Mouse (Mus musculus) limb, embryonic 14.5 days (tissue): ENCODE measurements at regions not wholly inside any gene's neighbourhood (a gene's known extent, or its start where the extent isn't known, plus 50 kb on each side); places are given as distances from the start of the nearest gene placed in this dataset.

Source experiments
- ATAC-seq: fragments of 200-750 bp; cut with Nextera tagmentation; 2 replicates; pipeline ENCODE4 v1.8.0; 2017; ENCODE audit warnings: low read depth, moderate number of reproducible peaks, moderate TSS enrichment; ENCODE audit not compliant: low FRiP score
- DNase-seq: peaks from one replicate; pipeline ENCODE4 v3.0.0-alpha.2; 2015; ENCODE audit warnings: low spot score
- H3K27ac ChIP-seq: fragments of 300-500 bp; sonication (generic); replicated peaks from 2 replicates; pipeline ENCODE4 v1.5.1; 2014; ENCODE audit warnings: low read depth, mild to moderate bottlenecking, low read length, moderate library complexity, mixed read lengths
- H3K27me3 ChIP-seq: fragments of 300-500 bp; sonication (generic); 2 replicates; pipeline ENCODE4 v1.6.1; 2014; ENCODE audit warnings: low read length, mixed read lengths; ENCODE audit not compliant: control insufficient read depth, insufficient read depth
- H3K36me3 ChIP-seq: fragments of 300-500 bp; sonication (generic); 2 replicates; pipeline ENCODE4 v1.6.1; 2014; ENCODE audit warnings: mild to moderate bottlenecking, low read length, moderate library complexity, mixed read lengths; ENCODE audit not compliant: control insufficient read depth, insufficient read depth
- H3K4me1 ChIP-seq: fragments of 300-500 bp; sonication (generic); 2 replicates; pipeline ENCODE4 v1.6.1; 2014; ENCODE audit warnings: antibody characterized with exemption, low read length, mixed read lengths; ENCODE audit not compliant: control insufficient read depth, insufficient read depth
- H3K4me2 ChIP-seq: fragments of 300-500 bp; sonication (generic); replicated peaks from 2 replicates; pipeline ENCODE4 v1.6.1; 2014; ENCODE audit warnings: low read depth, mild to moderate bottlenecking, low read length, moderate library complexity; ENCODE audit not compliant: severe bottlenecking
- H3K4me3 ChIP-seq: fragments of 300-500 bp; sonication (generic); replicated peaks from 2 replicates; pipeline ENCODE4 v1.5.1; 2014; ENCODE audit warnings: low read length
- H3K9ac ChIP-seq: fragments of 300-500 bp; sonication (generic); 2 replicates; pipeline ENCODE4 v1.6.1; 2014; ENCODE audit warnings: mild to moderate bottlenecking, low read depth, low read length, moderate library complexity; ENCODE audit not compliant: severe bottlenecking
- H3K9me3 ChIP-seq: fragments of 300-500 bp; sonication (generic); 2 replicates; pipeline ENCODE4 v1.6.1; 2016; ENCODE audit warnings: low read length; ENCODE audit not compliant: control insufficient read depth
- POLR2A ChIP-seq: fragments of 200-500 bp; IDR thresholded peaks from 2 replicates; pipeline ENCODE4 v1.8.0; 2012; ENCODE audit warnings: inconsistent platforms, mild to moderate bottlenecking, moderate library complexity, borderline replicate concordance; ENCODE audit not compliant: insufficient read depth, insufficient read length; ENCODE audit errors: extremely low read depth
- WGBS: fragments of 180-500 bp; shearing (Covaris S2); extraction: QIAGEN DNeasy Blood & Tissue Kit; methylation state at CpG from one replicate; pipeline ENCODE4 v1.1.7; 2014; 5-methylcytosine and 5-hydroxymethylcytosine counted together

GRCm38 (mm10) chr8:118028061-118028850 lies 226.5 kb upstream of the Mphosph6 start:
- ATAC-seq (no peak), DNase-seq (no peak)
- Histone ChIP-seq H3K4me1 (no peaks in the 10 kb centered on the region), H3K36me3 (no peaks in the 10 kb centered on the region), H3K4me3 (no peak overlapping the region), H3K27me3 (no peaks in the 10 kb centered on the region), H3K9me3 (no peaks in the 10 kb centered on the region), H3K9ac (no peak overlapping the region), H3K4me2 (no peak overlapping the region), H3K27ac (no peak overlapping the region)
- no peak for TF ChIP-seq POLR2A
- WGBS: 86% methylated on average over 13 of the region's 13 CpGs

GRCm38 (mm10) chr8:118023451-118023850 lies 221.7 kb upstream of the Mphosph6 start:
- H3K4me3 ChIP-seq: no peak overlapping the region
- no peak for TF ChIP-seq POLR2A
- H3K9ac ChIP-seq: no peak overlapping the region
- H3K27me3 ChIP-seq: no peaks in the 10 kb centered on the region
- no peak for ATAC-seq
- H3K9me3 ChIP-seq: no peaks in the 10 kb centered on the region
- H3K4me2 ChIP-seq: no peak overlapping the region
- H3K36me3 ChIP-seq: no peaks in the 10 kb centered on the region
- H3K27ac ChIP-seq: no peak overlapping the region
- 100% methylated on average over 1 of the region's 1 CpGs for WGBS
- H3K4me1 ChIP-seq: no peaks in the 10 kb centered on the region
- no peak for DNase-seq

- Histone ChIP-seq H3K4me3 (no peak overlapping the region), H3K9ac (no peak overlapping the region), H3K36me3 (no peaks in the 10 kb centered on the region), H3K9me3 (no peaks in the 10 kb centered on the region), H3K4me2 (no peak overlapping the region), H3K27me3 (no peaks in the 10 kb centered on the region), H3K27ac (no peak overlapping the region), H3K4me1 (peaks cover 2% of the 10 kb centered on the region; the same call in 1 of the 2 replicates)
- DNase-seq: no peak
- no peak for ATAC-seq
- TF ChIP-seq POLR2A: no peak
- 46% methylated on average over 3 of the region's 3 CpGs for WGBS
Measured at GRCm38 (mm10) chr8:118021978-118022377, 220.2 kb upstream of the Mphosph6 start.

- no peak overlapping the region for H3K9ac ChIP-seq
- peaks cover 2% of the 10 kb centered on the region; the same call in 1 of the 2 replicates for H3K4me1 ChIP-seq
- no peak overlapping the region for H3K27ac ChIP-seq
- TF ChIP-seq POLR2A: no peak
- ATAC-seq: peak; percentile 55; the same call in 1 of the 2 replicates
- no peak overlapping the region for H3K4me3 ChIP-seq
- H3K9me3 ChIP-seq: no peaks in the 10 kb centered on the region
- no peak overlapping the region for H3K4me2 ChIP-seq
- peak; percentile 44 for DNase-seq
- no peaks in the 10 kb centered on the region for H3K27me3 ChIP-seq
- H3K36me3 ChIP-seq: no peaks in the 10 kb centered on the region
- WGBS: 26% methylated on average over 6 of the region's 6 CpGs
Measured at GRCm38 (mm10) chr8:118017261-118017660, 215.5 kb upstream of the Mphosph6 start.

GRCm38 (mm10) chr8:118005186-118005585 lies 203.4 kb upstream of the Mphosph6 start:
- Histone ChIP-seq H3K27ac (no peak overlapping the region), H3K4me2 (no peak overlapping the region), H3K4me3 (no peak overlapping the region), H3K27me3 (no peaks in the 10 kb centered on the region), H3K4me1 (no peaks in the 10 kb centered on the region), H3K36me3 (no peaks in the 10 kb centered on the region), H3K9me3 (no peaks in the 10 kb centered on the region), H3K9ac (no peak overlapping the region)
- WGBS: 31% methylated on average over 2 of the region's 2 CpGs
- no peak for TF ChIP-seq POLR2A
- ATAC-seq (no peak), DNase-seq (no peak)

- WGBS: 9% methylated on average over 7 of the region's 7 CpGs
Measured at GRCm38 (mm10) chr8:118004391-118004851, 202.7 kb upstream of the Mphosph6 start.

More at GRCm38 (mm10) chr8:118004391-118004851, 202.7 kb upstream of the Mphosph6 start:
- H3K36me3 ChIP-seq: no peaks in the 10 kb centered on the region
- no peak overlapping the region for H3K27ac ChIP-seq
- ATAC-seq (no peak), DNase-seq (no peak)
- H3K27me3 ChIP-seq: no peaks in the 10 kb centered on the region
- no peak overlapping the region for H3K9ac ChIP-seq
- TF ChIP-seq POLR2A: no peak
- no peak overlapping the region for H3K4me2 ChIP-seq
- H3K4me1 ChIP-seq: no peaks in the 10 kb centered on the region
- H3K9me3 ChIP-seq: no peaks in the 10 kb centered on the region
- H3K4me3 ChIP-seq: no peak overlapping the region
